Mouse (Mus musculus): Measurements from ENCODE around the gene Rgl1. TPM values are rescaled to one million over a fixed set of nuclear protein-coding genes. Genes with fewer than 3 reads are reported as not detected.
A peak's percentile ranks its signal among the peaks of the same experiment; 100 is the strongest.

Rgl1 gene
- polyA plus RNA-seq, 1 experiment from 2014 or later = 21.2 TPM

DNA sequence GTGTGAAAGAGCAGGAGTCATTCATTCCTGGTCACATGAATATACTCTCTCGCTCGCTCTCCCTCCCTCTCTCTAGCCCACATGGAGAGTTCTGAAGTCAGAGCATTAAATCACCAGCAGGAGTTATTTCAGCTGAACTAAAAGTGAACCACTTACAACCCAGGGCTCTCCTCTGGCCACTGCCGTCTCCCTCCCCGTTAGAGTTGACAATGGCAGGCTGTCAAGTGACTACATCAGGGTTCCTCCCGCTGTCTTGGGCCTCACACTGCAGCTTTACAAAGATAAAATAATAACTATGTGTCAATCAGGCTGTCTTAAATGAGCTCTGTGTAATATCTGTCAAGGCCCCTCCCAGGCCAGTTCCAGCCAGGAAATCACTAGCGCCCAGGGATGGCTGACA lies 63.2 kb downstream of the Rgl1 start:
- Histone ChIP-seq H3K4me3 (no peak overlapping the region), H3K36me3 (no peaks in the 10 kb centered on the region), H3K9ac (replicated peaks) (no peak overlapping the region), H3K27ac (replicated peaks) (no peak overlapping the region), H3K4me2 (replicated peaks) (no peak overlapping the region), H3K9me3 (no peaks in the 10 kb centered on the region), H3K27me3 (no peaks in the 10 kb centered on the region), H3K4me1 (peaks cover 7% of the 10 kb centered on the region; the same call in 1 of the 2 replicates)
- WGBS = 34% methylated on average over 6 of the region's 6 CpGs
- ATAC-seq (replicated peaks) = peak; percentile 38; the same call in 1 of the 2 replicates

DNA sequence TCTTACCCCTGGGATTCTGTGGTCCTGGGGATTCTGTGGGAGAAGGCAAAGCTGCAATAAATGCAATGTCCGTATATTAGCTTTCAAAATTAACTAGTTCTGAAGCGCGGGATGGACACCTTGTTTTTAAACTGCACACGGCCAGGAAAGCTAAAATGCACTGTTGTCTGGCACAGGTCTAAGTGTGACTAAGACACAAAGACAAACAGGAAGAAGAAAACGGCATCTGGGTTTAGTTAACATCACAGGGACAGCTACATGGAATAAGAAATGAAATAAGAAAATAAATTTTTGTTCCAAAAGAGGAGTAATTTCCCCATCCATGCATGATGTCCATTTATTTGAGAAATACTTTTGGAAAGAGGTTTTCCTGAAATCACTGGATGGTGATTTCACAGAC lies 65.1 kb downstream of the Rgl1 start:
- Histone ChIP-seq H3K27me3 (no peaks in the 10 kb centered on the region), H3K27ac (replicated peaks) (no peak overlapping the region), H3K36me3 (no peaks in the 10 kb centered on the region), H3K4me3 (no peak overlapping the region), H3K9ac (replicated peaks) (no peak overlapping the region), H3K4me1 (peaks cover 7% of the 10 kb centered on the region; the same call in 1 of the 2 replicates), H3K9me3 (no peaks in the 10 kb centered on the region), H3K4me2 (replicated peaks) (no peak overlapping the region)
- no peak for ATAC-seq (replicated peaks)
- WGBS = 93% methylated on average over 5 of the region's 5 CpGs

DNA sequence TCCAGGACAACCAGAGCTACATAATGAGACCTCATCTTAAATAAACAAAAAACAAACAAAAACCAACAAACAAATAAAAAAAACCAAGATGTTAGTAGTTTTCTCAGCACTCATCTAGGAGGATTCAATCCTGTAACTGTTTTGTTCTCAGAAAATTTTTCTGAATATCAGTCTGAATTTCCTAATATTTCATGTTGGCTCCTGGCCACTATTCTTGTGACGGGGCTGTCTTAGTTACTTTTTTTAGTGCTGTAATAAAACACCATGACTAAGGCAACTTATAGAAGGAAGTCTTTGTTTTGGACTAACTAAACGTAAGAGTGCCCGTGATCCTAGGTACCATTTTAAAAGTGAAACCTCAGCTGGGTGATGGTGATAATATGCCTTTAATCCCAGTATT lies 68.8 kb downstream of the Rgl1 start:
- 76% methylated on average over 3 of the region's 3 CpGs for WGBS
- no peak for ATAC-seq (replicated peaks)

DNA sequence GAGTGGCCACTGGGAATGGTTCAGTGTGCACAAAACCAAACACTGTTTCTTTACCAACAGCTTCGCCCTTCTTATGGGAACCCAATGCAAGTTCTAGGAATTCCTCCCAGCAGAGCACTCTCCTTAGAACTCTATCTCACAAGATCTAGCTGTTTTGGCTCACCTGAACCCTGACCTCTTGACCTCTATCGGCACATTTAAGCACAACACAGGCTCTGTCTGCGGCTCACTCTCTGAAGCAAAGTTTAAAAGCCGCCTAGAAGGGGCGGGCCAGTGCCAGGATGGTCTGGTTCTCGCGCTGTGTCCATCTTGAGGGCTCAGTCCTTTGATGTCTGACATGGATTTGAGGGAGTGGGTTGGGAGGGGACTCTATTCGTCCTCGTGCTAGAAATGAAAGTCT lies 70.7 kb downstream of the Rgl1 start:
- 37% methylated on average over 9 of the region's 9 CpGs for WGBS
- no peak overlapping the region for H3K9ac ChIP-seq (replicated peaks)

More for the DNA sequence above, 68.8 kb downstream of the Rgl1 start:
- no peaks in the 10 kb centered on the region for H3K27me3 ChIP-seq
- H3K4me3 ChIP-seq = no peak overlapping the region
- no peak overlapping the region for H3K4me2 ChIP-seq (replicated peaks)
- H3K9me3 ChIP-seq = no peaks in the 10 kb centered on the region
- no peak overlapping the region for H3K27ac ChIP-seq (replicated peaks)
- H3K4me1 ChIP-seq = no peaks in the 10 kb centered on the region
- H3K9ac ChIP-seq (replicated peaks) = no peak overlapping the region
- no peaks in the 10 kb centered on the region for H3K36me3 ChIP-seq

DNA sequence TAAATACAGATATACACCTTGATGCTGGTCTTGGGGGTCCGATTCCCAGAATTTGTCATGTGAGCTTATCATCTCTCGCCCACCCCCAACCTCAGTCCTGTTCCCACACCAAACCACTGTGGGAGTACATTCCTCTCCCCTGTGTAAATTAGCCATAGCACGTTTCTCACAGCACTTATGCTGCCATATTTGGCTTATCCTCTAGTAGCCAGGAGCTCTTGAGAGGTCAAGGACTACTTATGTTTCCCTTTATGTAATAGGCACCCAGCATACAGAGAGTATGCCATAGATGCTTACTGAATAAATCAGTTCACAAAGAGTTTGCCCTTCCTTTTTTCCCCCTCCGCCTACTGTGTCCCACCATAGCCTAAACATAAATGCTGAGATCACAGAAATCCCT lies 76.2 kb downstream of the Rgl1 start:
- WGBS = 79% methylated on average over 4 of the region's 4 CpGs
- Histone ChIP-seq H3K36me3 (no peaks in the 10 kb centered on the region), H3K4me2 (replicated peaks) (no peak overlapping the region), H3K4me1 (peaks cover 14% of the 10 kb centered on the region), H3K27me3 (no peaks in the 10 kb centered on the region), H3K4me3 (no peak overlapping the region), H3K9ac (replicated peaks) (no peak overlapping the region), H3K9me3 (no peaks in the 10 kb centered on the region), H3K27ac (replicated peaks) (no peak overlapping the region)
- ATAC-seq (replicated peaks) = no peak

More for the DNA sequence above, 70.7 kb downstream of the Rgl1 start:
- no peak overlapping the region for H3K4me3 ChIP-seq
- H3K36me3 ChIP-seq = no peaks in the 10 kb centered on the region
- no peaks in the 10 kb centered on the region for H3K9me3 ChIP-seq
- H3K4me2 ChIP-seq (replicated peaks) = no peak overlapping the region
- ATAC-seq (replicated peaks) = no peak
- no peak overlapping the region for H3K27ac ChIP-seq (replicated peaks)
- no peaks in the 10 kb centered on the region for H3K4me1 ChIP-seq
- no peaks in the 10 kb centered on the region for H3K27me3 ChIP-seq

DNA sequence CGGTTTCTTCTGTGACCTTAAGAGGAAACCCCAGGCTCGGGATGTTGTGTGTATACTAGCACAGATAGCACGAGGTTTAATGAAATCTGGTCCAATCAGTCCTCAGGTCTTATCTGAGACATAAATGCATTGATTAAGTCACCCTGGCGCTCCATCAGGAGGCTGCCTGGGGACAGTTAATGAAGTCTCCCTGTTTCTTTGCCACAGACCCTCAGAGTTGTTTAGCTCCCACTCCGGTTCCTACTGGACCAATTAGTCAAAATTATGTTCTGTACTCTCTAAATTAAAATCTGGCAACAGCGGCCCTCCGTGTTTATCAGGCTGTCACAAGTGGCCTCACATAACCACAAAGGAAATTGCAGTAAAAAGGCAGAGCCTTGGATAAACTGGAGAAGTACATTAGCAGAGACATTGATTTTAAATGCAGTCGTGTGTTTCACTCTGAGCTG lies 78.4 kb downstream of the Rgl1 start:
- no peaks in the 10 kb centered on the region for H3K36me3 ChIP-seq
- H3K9ac ChIP-seq (replicated peaks) = no peak overlapping the region
- peaks cover 14% of the 10 kb centered on the region for H3K4me1 ChIP-seq
- peak; percentile 80 for ATAC-seq (replicated peaks)
- H3K27me3 ChIP-seq = no peaks in the 10 kb centered on the region
- H3K4me2 ChIP-seq (replicated peaks) = no peak overlapping the region
- peak overlapping the region; percentile 39 for H3K27ac ChIP-seq (replicated peaks)
- no peaks in the 10 kb centered on the region for H3K9me3 ChIP-seq
- WGBS = 5% methylated on average over 8 of the region's 8 CpGs
- H3K4me3 ChIP-seq = no peak overlapping the region

DNA sequence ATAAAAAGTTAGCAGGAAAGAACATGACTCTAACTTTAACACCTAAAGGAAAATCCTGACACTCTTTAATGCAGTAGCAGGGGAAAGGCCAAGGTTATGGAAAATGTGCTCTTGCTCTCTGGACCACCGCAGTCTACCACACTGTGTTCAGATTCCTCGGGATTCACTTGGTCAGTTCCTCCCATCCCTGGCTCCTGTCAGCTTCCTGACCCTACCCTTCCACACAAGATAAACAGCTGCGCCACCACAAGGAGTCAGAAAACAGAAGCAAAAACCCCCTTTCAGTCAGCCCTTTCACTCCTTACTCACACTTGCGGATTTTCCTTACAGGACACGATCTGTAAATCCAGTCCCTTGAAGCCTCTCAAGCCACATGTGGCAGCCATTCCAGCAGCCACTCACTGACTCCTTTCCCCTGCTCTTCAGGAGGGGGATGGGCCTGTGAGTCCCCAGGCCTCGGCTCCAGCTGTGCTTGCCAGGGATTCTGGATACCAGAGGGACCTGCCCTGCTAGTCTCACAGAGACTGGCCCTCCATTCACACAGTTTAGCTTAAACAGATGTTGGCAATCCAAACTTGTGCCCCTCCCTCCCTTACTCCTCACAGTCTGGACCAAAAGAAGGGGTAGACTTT lies 78.9 kb downstream of the Rgl1 start:
- Histone ChIP-seq H3K4me2 (replicated peaks) (no peak overlapping the region), H3K9ac (replicated peaks) (no peak overlapping the region), H3K27ac (replicated peaks) (peak overlapping the region; percentile 29), H3K27me3 (no peaks in the 10 kb centered on the region), H3K4me3 (no peak overlapping the region), H3K4me1 (peaks cover 14% of the 10 kb centered on the region), H3K9me3 (no peaks in the 10 kb centered on the region), H3K36me3 (no peaks in the 10 kb centered on the region)
- peak; percentile 67 for ATAC-seq (replicated peaks)
- 18% methylated on average over 6 of the region's 6 CpGs for WGBS

DNA sequence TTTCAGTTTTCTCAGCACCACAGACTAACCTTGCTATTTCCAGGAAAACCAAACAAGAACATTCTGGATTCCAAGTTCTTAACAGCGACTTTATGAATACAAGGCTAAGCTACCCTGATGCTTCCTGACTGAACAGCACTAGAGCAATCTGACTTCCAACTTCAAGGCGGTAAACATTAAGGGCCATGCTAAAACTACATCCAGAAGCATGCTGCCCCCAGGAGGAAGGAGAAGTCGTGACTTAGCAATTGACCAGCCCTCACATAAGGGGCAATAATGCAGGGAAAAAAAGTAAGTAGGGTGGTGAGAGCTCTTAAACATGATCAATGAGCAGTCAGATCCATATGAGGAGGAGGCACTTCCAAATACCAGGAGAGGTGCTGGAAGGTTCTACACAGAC lies 80.6 kb downstream of the Rgl1 start:
- Histone ChIP-seq H3K4me2 (replicated peaks) (no peak overlapping the region), H3K27me3 (no peaks in the 10 kb centered on the region), H3K4me3 (no peak overlapping the region), H3K9me3 (no peaks in the 10 kb centered on the region), H3K9ac (replicated peaks) (no peak overlapping the region), H3K4me1 (peaks cover 14% of the 10 kb centered on the region), H3K36me3 (no peaks in the 10 kb centered on the region), H3K27ac (replicated peaks) (no peak overlapping the region)
- ATAC-seq (replicated peaks) = no peak
- 80% methylated on average over 3 of the region's 3 CpGs for WGBS

DNA sequence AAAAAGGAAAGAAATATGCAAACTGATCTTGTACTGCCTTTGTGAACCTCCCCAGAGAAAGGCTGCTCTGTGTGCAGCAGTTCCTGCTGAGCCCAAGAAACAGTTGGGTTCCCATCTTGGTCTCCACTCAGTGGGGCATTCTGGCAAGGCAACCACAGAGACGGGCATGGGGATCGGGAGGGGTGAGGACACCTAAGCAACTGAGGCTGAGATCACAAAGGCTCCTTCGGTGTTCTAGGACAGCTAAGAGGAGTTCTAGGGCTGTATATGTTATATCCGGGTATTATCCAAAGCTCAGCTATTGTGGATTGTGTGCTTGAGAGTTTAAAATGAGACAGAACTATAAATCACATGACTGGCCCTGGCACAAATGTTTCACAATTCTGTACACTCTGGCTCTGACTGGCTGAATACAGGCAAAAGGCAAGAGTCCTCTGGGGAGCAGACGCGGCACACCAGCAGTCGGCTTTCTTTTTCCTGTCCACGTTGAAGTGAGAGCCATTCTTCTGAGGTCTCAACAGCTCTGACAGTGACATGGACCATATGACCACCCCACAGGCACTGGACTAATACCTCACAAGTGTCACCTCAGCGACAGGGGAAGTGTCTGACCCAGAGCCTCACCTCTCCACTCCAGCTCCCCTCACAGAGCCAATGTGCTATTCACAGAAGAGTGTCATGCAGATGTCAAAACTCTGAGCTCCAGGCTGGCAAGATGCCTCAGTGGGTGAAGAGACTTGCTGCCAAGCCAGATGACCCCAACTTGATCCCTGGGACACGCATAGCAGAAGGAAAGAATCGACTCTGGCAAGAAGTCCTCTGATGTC lies 83.6 kb downstream of the Rgl1 start:
- Histone ChIP-seq H3K4me1 (peaks cover 7% of the 10 kb centered on the region), H3K9ac (replicated peaks) (no peak overlapping the region), H3K36me3 (no peaks in the 10 kb centered on the region), H3K9me3 (no peaks in the 10 kb centered on the region), H3K27ac (replicated peaks) (no peak overlapping the region), H3K4me3 (no peak overlapping the region), H3K27me3 (no peaks in the 10 kb centered on the region), H3K4me2 (replicated peaks) (no peak overlapping the region)
- ATAC-seq (replicated peaks) = no peak
- WGBS = 81% methylated on average over 11 of the region's 11 CpGs

DNA sequence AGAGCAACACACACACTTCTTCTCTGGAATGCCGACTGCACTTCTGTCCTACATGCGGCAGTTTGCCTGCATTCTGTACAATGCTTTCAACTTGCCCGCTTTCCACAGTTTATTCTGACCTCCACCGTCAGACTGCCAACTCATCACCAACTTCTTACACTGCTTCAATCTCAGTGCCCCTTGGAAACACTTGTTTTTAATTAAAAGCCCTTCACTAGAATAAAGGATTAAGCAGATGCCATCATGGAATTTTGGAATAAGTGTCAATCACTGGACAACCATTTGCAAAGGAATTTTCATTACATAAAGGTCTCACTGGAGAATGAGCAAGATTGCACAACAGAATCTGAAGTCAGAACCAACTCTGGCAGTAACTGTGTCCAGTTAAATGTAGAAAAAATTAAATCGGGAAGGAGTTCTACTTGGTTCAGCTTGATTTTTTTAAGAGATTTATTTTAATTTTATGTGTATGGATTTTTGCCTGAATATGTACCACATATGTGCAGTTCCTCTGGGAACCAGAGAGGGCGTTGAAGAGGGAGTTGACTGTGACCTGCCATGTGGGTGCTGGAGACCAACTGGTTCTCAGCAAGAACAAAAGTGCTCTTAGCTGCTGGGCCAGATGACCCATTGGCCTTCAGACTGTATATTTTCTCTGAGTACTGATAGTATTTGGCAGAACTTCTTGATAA lies 84.3 kb downstream of the Rgl1 start:
- Histone ChIP-seq H3K4me2 (replicated peaks) (no peak overlapping the region), H3K9ac (replicated peaks) (no peak overlapping the region), H3K9me3 (no peaks in the 10 kb centered on the region), H3K36me3 (no peaks in the 10 kb centered on the region), H3K4me3 (no peak overlapping the region), H3K4me1 (no peaks in the 10 kb centered on the region), H3K27ac (replicated peaks) (no peak overlapping the region), H3K27me3 (no peaks in the 10 kb centered on the region)
- WGBS = 64% methylated on average over 6 of the region's 6 CpGs
- no peak for ATAC-seq (replicated peaks)

DNA sequence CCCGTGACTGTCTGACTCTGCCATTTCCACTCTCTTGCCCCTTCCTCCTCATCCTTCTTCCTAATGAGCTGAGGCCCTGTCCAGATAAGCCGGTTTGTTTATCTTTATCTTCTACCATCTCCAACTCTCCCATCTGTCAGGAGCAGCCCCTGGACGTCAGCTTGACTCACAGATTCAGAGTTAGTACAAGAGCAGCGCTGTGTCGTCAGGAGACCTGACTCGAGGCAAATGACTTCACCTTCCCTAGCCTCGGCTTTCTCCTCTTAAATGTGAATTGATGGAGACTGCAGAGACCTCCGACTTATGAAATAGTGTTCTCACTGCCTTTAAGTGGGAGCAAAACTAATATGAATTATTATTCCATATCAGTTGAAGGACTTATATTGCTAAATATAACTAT lies 85.0 kb downstream of the Rgl1 start:
- Histone ChIP-seq H3K27ac (replicated peaks) (no peak overlapping the region), H3K36me3 (no peaks in the 10 kb centered on the region), H3K9ac (replicated peaks) (no peak overlapping the region), H3K9me3 (no peaks in the 10 kb centered on the region), H3K4me3 (no peak overlapping the region), H3K4me1 (no peaks in the 10 kb centered on the region), H3K4me2 (replicated peaks) (no peak overlapping the region), H3K27me3 (no peaks in the 10 kb centered on the region)
- WGBS = 74% methylated on average over 8 of the region's 8 CpGs
- no peak for ATAC-seq (replicated peaks)

DNA sequence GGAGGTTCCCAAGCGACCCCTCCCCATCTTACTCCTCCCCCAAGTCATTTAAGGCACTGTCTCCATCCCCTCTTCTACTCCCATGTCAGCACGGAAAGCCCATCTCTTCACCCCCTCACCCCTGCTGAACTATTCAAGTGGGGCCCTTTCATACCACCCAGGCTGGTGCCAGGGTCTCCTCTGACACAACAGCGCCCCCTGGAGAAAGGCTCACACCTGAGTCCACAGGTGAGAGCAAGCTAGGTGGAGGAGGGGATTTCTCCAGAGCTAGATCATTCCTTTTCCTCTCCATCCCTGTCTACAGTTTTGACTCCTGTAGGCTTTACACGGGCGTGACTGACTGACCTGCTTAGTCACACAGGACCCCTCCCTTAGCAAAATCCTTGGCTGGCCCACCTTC lies 87.7 kb downstream of the Rgl1 start:
- 46% methylated on average over 5 of the region's 5 CpGs for WGBS
- ATAC-seq (replicated peaks) = no peak

More for the DNA sequence above, 87.7 kb downstream of the Rgl1 start:
- H3K9ac ChIP-seq (replicated peaks) = no peak overlapping the region
- H3K4me3 ChIP-seq = no peak overlapping the region
- H3K4me2 ChIP-seq (replicated peaks) = no peak overlapping the region
- no peak overlapping the region for H3K27ac ChIP-seq (replicated peaks)
- H3K4me1 ChIP-seq = no peaks in the 10 kb centered on the region
- H3K36me3 ChIP-seq = no peaks in the 10 kb centered on the region
- H3K9me3 ChIP-seq = no peaks in the 10 kb centered on the region
- no peaks in the 10 kb centered on the region for H3K27me3 ChIP-seq

All from forebrain, embryonic 15.5 days (tissue).